Mouse (Mus musculus) cerebellum, adult 2 months (tissue): Measurements from ENCODE around the gene Tnfaip2.

Source experiments
- CTCF ChIP-seq: fragments of 200-500 bp; IDR thresholded peaks from 2 replicates; pipeline ENCODE4 v1.5.1; 2011; ENCODE audit warnings: low read depth, mild to moderate bottlenecking, control low read depth, low read length, moderate library complexity, borderline replicate concordance; ENCODE audit not compliant: insufficient read depth
- POLR2A ChIP-seq: fragments of 200-500 bp; IDR thresholded peaks from 2 replicates; pipeline ENCODE4 v1.6.1; 2011; ENCODE audit warnings: low read length, control low read depth, borderline replicate concordance; ENCODE audit not compliant: insufficient read depth

DNA sequence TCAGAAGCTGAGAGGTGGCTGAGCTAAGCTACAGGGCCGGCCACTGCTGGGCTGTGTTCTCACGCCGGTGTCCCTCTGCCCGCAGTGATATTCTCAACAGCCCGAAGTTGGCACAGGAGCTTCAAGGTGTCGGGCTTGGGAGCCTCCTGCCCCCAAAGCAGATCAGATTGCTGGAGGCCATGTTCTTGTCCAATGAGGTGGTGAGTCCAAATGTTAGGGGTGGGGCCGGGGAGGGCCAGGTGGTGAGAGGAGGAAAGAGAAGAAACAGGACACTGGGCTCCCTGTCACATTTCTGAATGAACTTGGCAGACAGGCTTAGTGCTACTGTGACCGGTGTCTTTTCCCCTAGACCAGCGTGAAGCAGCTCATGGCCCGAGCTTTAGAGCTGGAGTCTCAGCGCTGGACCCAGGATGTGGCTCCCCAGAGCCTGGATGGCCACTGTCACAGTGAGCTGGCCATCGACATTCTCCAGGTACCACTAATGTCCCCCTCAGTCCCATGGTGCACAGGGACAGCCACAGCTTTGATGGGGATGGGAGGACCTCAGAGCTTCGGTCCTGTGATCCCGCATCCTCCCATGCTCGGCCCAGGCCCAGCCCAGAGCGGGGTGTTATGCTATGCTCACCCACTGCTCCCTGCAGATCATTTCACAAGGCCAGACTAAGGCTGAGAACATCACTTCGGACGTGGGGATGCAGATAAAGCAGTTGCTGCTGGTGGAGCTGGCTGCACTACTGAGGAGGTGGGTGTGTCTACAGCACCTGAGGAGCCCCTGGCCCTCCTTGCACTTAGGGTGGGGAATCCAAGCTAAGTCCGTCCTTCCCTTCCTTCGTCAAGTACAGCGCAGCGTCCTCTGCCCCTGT is 5.9 kb downstream of the Tnfaip2 start:
- TF ChIP-seq POLR2A (no peak), CTCF (no peak)
